Mouse (Mus musculus): ENCODE results near the gene Olfr616. TPM values are rescaled to one million over a fixed set of nuclear protein-coding genes. Genes with fewer than 3 reads are reported as not detected.
"Not testable (repeated sequence)": the region's sequence is repeated elsewhere in the genome, so short reads cannot be mapped to it uniquely, and the experiment has no call there.

The Olfr616 gene
- not detected for total RNA-seq (2021)
- long read RNA-seq, experiment 1, result 0 reads
- long read RNA-seq, experiment 2, result 0 reads

DNA sequence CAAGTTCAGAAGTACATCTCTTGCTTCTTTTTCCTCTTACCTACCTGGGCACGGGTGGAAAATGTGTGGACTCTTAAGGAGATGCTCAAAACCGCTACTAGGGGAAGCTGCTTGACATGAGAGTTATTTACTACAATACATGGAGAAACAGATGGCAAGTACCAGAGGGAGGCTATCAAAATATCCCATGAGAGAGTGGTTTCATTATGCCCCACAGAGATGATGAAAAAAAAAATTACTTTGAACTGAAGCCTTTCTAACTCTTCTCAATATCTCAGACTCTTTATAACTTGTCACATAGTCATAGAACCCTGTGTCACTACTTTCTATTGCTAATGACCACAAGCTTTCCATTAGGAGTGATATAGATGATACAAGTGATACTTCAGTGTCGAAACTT, at the start of gene Olfr616:
Gene Olfr616 (minus strand): TSS at position 101 of the 400 bp plus-strand sequence.
- no peak for DNase-seq

DNA sequence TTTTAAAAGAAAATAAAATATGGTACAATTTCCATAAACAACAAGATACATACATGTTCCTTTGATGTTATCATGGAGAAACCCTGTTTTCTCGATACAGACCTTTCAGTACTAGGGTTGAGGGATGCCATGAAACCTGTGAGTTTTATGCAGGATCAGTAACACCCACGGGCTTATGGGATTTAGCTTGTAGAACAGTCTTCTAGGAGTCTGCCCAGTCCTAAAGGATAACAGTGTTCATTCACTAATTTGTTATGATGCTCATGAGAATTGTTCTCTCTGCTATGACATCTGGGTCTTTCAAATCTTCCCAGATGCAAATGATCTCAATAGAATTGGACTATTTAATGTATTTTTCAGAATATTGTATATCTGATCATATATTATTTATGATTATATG, 43.5 kb upstream of the Olfr616 start, which contains the start of gene Olfr620:
Gene Olfr620 (minus strand): TSS at position 101 of the 400 bp plus-strand sequence.
- no peak for DNase-seq

- no peak for DNase-seq
These were observed 38.5 kb upstream of the Olfr616 start for GRCm38 (mm10) chr7:103607425-103607824.

GRCm38 (mm10) chr7:103600275-103600674, 31.3 kb upstream of the Olfr616 start, which contains the start of gene Olfr619:
Olfr619 (plus strand) TSS chr7:103600575.
- no peak for DNase-seq

GRCm38 (mm10) chr7:103589803-103590202, 20.9 kb upstream of the Olfr616 start, which contains the start of gene Olfr618:
Olfr618 (plus strand) TSS chr7:103590103.
- no peak for DNase-seq

DNA sequence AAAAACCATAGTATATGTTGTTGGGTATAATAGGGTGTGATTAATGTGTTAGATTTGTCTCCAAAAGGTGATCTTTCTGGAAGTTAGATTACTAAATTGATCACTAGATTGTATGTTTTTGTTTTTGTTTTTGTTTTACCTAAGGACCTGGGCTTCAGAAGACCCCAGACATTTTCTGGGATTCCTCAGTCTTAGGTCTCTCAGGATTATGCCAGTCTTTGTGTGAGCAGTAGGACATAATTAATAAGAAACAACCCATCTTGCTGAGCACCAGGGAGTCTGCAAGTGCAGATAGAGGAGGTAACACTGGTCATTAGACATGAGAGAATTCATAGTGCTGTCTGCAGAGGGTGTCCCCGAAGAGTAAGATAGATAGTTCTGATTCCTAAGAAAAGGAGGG, 3.8 kb upstream of the Olfr616 start, which contains the start of gene Olfr617:
Gene Olfr617 (plus strand): TSS at position 301 of the 400 bp plus-strand sequence.
- DNase-seq, result no peak

DNA sequence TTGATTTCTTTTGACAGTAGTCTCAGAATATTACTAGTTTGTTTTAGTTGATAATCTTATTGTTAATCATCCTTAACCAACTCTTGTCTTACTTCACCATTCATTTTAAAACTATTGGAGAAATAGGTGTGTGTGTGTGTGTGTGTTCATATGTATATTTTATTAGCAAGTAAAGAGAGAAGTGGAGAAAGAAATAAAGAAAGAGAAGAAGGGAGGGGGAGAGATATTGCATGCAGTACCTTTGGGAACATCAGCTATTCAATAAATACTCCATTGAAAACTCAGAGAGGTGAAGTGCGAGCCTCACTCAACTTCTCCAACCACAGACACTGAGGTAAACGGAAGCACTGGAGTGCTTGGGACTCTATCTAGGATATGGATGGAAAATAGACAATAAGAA, 13.2 kb downstream of the Olfr616 start, which contains the start of gene Olfr615:
Gene Olfr615 (plus strand): TSS at position 301 of the 400 bp plus-strand sequence.
- no peak for DNase-seq

GRCm38 (mm10) chr7:103547774-103548173, 21.2 kb downstream of the Olfr616 start, which contains the start of gene Olfr613:
Olfr613 (plus strand) TSS chr7:103548074.
- no peak for DNase-seq

DNA sequence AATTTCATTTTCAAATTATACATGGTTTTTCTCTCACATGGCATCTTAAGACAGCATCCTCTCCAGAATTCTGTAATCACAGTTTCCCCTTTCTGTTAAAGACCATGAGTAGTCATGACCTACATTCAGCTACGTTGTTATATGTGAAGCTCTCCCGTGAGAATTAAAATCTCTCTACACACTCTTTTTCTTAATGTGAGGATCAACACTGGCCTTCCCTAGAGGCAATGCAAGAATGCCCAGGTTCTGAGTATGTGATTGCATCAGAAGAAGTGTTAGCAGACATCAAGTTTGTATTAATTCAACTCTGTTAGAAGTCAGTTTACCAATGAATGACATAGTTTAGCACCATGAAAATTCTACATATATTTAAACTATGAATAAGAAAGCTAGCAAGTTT, 26.3 kb downstream of the Olfr616 start, which contains the start of gene Olfr612:
Gene Olfr612 (minus strand): TSS at position 101 of the 400 bp plus-strand sequence.
- DNase-seq, result not testable (repeated sequence)

DNA sequence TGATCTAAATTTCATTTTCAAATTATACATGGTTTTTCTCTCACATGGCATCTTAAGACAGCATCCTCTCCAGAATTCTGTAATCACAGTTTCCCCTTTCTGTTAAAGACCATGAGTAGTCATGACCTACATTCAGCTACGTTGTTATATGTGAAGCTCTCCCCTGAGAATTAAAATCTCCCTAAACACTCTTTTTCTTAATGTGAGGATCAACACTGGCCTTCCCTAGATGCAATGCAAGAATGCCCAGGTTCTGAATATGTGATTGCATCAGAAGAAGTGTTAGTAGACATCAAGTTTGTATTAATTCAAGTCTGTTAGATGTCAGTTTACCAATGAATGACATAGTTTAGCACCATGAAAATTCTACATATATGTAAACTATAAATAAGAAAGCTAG, 48.2 kb downstream of the Olfr616 start, which contains the start of gene Olfr611:
Gene Olfr611 (minus strand): TSS at position 101 of the 400 bp plus-strand sequence.
- DNase-seq, result not testable (repeated sequence)

Small RNA genes within 50 kb of the gene (microRNA-seq; reads per million reads assigned to microRNA genes)
- gene Gm26506, result 0 reads per million in 2 experiments

Other genes with a start within 250 kb of the Olfr616 start
- gene Olfr598, start 245.6 kb downstream of the Olfr616 start, total RNA-seq (2021), result not detected
- gene Olfr599, start 233.2 kb downstream of the Olfr616 start, total RNA-seq (2021), result not detected
- gene Olfr600, start 219.5 kb downstream of the Olfr616 start, total RNA-seq (2021), result not detected
- not detected for gene Olfr601, start 206.5 kb downstream of the Olfr616 start, total RNA-seq (2021)
- gene Olfr603, start 183.0 kb downstream of the Olfr616 start, total RNA-seq (2021), result not detected
- not detected for gene Usp17lc, start 154.1 kb downstream of the Olfr616 start, total RNA-seq (2021)
- gene Olfr605, start 123.7 kb downstream of the Olfr616 start, total RNA-seq (2021), result not detected
- gene Olfr606, start 120.1 kb downstream of the Olfr616 start, total RNA-seq (2021), result not detected
- gene Olfr607, start 105.0 kb downstream of the Olfr616 start, total RNA-seq (2021), result not detected
- not detected for gene Olfr608, start 99.3 kb downstream of the Olfr616 start, total RNA-seq (2021)
- gene Olfr609, start 71.1 kb downstream of the Olfr616 start, total RNA-seq (2021), result not detected
- not detected for gene Olfr610, start 57.0 kb downstream of the Olfr616 start, total RNA-seq (2021)
- not detected for gene Olfr611, start 48.3 kb downstream of the Olfr616 start, total RNA-seq (2021)
- not detected for gene Olfr612, start 26.4 kb downstream of the Olfr616 start, total RNA-seq (2021)
- not detected for gene Olfr613, start 21.1 kb downstream of the Olfr616 start, total RNA-seq (2021)
- not detected for gene Olfr615, start 13.1 kb downstream of the Olfr616 start, total RNA-seq (2021)
- not detected for gene Olfr617, start 3.9 kb upstream of the Olfr616 start, total RNA-seq (2021)
- gene Olfr618, start 21.0 kb upstream of the Olfr616 start, total RNA-seq (2021), result not detected
- not detected for gene Olfr619, start 31.4 kb upstream of the Olfr616 start, total RNA-seq (2021)
- gene Olfr620, start 43.4 kb upstream of the Olfr616 start, total RNA-seq (2021), result not detected
- not detected for gene Olfr622, start 73.6 kb upstream of the Olfr616 start, total RNA-seq (2021)
- not detected for gene Olfr623, start 94.6 kb upstream of the Olfr616 start, total RNA-seq (2021)
- gene Olfr624, start 102.0 kb upstream of the Olfr616 start, total RNA-seq (2021), result not detected
- not detected for gene Olfr625-ps1, start 113.6 kb upstream of the Olfr616 start, total RNA-seq (2021)
- gene Olfr243, start 145.5 kb upstream of the Olfr616 start, total RNA-seq (2021), result not detected
- not detected for gene Olfr628, start 161.2 kb upstream of the Olfr616 start, total RNA-seq (2021)
- not detected for gene Olfr629, start 175.8 kb upstream of the Olfr616 start, total RNA-seq (2021)
- gene Olfr630, start 188.2 kb upstream of the Olfr616 start, total RNA-seq (2021), result not detected
- gene Olfr69, start 202.5 kb upstream of the Olfr616 start, total RNA-seq (2021), result not detected
- gene Olfr68, start 210.6 kb upstream of the Olfr616 start, total RNA-seq (2021), result not detected
- gene Olfr67, start 222.7 kb upstream of the Olfr616 start, total RNA-seq (2021), result not detected
- gene Hbb-bt, start 244.9 kb upstream of the Olfr616 start, total RNA-seq (2021), result 1,000 to 10,000 TPM; 1,004 to 1,120 TPM